Mouse (Mus musculus) CH12.LX (cell line): Measurements from ENCODE around the gene Mlec.

ENCODE experiments used
- CTCF ChIP-seq, 2 experiments: IDR thresholded peaks in 1 of 2; conservative IDR thresholded peaks in 1 of 2; 2 replicates each; pipeline ENCODE4 v1.5.1; 2011 to 2012; ENCODE audit warnings: low read depth in 2 of 2, low read length in 2 of 2, improper control_type of control experiment in 1 of 2, inconsistent platforms in 1 of 2, mild to moderate bottlenecking in 1 of 2, moderate library complexity in 1 of 2
- ELF1 ChIP-seq: IDR thresholded peaks from 2 replicates; pipeline ENCODE4 v1.6.1; 2014; ENCODE audit warnings: low read depth, mild to moderate bottlenecking, inconsistent platforms, low read length, improper control_type of control experiment
- EP300 ChIP-seq: IDR thresholded peaks from 2 replicates; pipeline ENCODE4 v1.6.1; 2011; ENCODE audit warnings: low read length, improper control_type of control experiment
- KAT2A ChIP-seq: IDR thresholded peaks from 2 replicates; pipeline ENCODE4 v1.6.1; 2012; ENCODE audit warnings: low read length, improper control_type of control experiment, inconsistent platforms; ENCODE audit not compliant: insufficient replicate concordance
- MAFK ChIP-seq: IDR thresholded peaks from 2 replicates; pipeline ENCODE4 v1.6.1; 2011; ENCODE audit warnings: low read length, improper control_type of control experiment; ENCODE audit not compliant: insufficient replicate concordance
- MAX ChIP-seq: IDR thresholded peaks from 2 replicates; pipeline ENCODE4 v1.6.1; 2011; ENCODE audit warnings: low read length, improper control_type of control experiment
- POLR2AphosphoS2 ChIP-seq: IDR thresholded peaks from 2 replicates; pipeline ENCODE4 v1.6.1; 2011; ENCODE audit warnings: low read depth, low read length, improper control_type of control experiment
- RAD21 ChIP-seq: IDR thresholded peaks from 2 replicates; pipeline ENCODE4 v1.6.1; 2011; ENCODE audit warnings: low read depth, mild to moderate bottlenecking, low read length, improper control_type of control experiment, moderate library complexity
- TCF12 ChIP-seq: IDR thresholded peaks from 2 replicates; pipeline ENCODE4 v1.6.1; 2014; ENCODE audit warnings: low read depth, mild to moderate bottlenecking, inconsistent platforms, low read length, improper control_type of control experiment
- USF1 ChIP-seq: IDR thresholded peaks from 2 replicates; pipeline ENCODE4 v1.6.1; 2014; ENCODE audit warnings: low read depth, mild to moderate bottlenecking, inconsistent platforms, low read length, improper control_type of control experiment
- ZC3H11A ChIP-seq: IDR thresholded peaks from 2 replicates; pipeline ENCODE4 v1.6.1; 2012; ENCODE audit warnings: low read depth, mild to moderate bottlenecking, inconsistent platforms, low read length, improper control_type of control experiment
- ZKSCAN1 ChIP-seq: IDR thresholded peaks from 2 replicates; pipeline ENCODE4 v1.6.1; 2012; ENCODE audit warnings: low read depth, inconsistent platforms, low read length, improper control_type of control experiment, borderline replicate concordance
- ZMIZ1 ChIP-seq: IDR thresholded peaks from 2 replicates; pipeline ENCODE4 v1.6.1; 2012; ENCODE audit warnings: low read depth, mild to moderate bottlenecking, inconsistent platforms, low read length, improper control_type of control experiment
- ZNF384 ChIP-seq: IDR thresholded peaks from 2 replicates; pipeline ENCODE4 v1.6.1; 2012; ENCODE audit warnings: low read depth, low read length, improper control_type of control experiment, inconsistent platforms

DNA sequence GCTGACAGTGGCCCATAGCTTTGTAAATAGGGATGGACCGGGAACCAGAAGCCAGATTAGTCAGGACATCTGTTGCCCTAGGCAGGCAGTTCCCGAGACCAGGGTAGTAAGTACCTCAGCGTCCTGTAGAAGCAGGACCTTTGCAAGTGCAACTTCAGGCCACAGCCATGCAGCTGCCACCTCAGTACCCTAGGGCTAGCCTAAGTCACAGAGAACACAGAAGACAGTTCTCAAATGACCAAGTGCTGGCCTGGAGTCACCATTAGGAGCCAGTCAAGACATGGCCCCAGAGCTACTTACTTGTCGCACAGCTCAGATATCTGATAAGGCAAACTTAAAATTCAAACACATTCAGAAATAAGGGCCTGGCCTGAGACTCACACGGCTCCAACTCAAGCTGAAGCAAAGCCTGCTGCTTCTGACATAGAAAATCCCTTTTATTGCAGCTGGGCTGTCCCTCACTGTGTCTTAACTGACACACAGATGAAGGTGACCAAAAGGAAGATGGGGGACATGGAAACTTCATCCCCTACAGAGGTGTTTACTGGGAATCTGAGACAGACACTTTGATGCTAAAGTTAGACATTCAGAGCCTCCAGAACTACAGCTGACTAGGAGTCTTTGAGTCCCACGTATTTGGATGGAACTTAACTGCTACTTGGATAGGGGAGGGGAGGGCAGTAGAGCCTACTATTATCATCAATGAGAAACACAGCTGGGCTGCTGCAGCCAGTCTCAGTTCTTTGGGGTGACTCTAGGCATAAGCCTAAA lies 11.8 kb downstream of the Mlec start:
- TF ChIP-seq CTCF (conservative IDR thresholded peaks at IDR 0.05 in 1 of 2, IDR thresholded peaks at IDR 0.05 in 1 of 2; ENCODE audit: low read depth in 2 of 2, low read length in 2 of 2), result no peak
- no peak for TF ChIP-seq TCF12
- TF ChIP-seq ZMIZ1, result no peak
- no peak for TF ChIP-seq MAFK
- TF ChIP-seq ELF1, result no peak
- TF ChIP-seq ZC3H11A, result no peak
- TF ChIP-seq POLR2AphosphoS2, result no peak
- no peak for TF ChIP-seq ZNF384
- no peak for TF ChIP-seq ZKSCAN1
- TF ChIP-seq MAX, result no peak
- TF ChIP-seq EP300, result no peak
- no peak for TF ChIP-seq RAD21
- TF ChIP-seq USF1, result no peak
- TF ChIP-seq KAT2A, result no peak
